Mouse (Mus musculus) natural killer cell, adult 2 months (primary cell): Measurements from ENCODE around the gene Faf1.

Source experiments
- DNase-seq, 2 experiments: peaks; one replicate each; pipeline ENCODE4 v3.0.0; 2022; ENCODE audit warnings: low spot score in 2 of 2

Gene Faf1

DNA sequence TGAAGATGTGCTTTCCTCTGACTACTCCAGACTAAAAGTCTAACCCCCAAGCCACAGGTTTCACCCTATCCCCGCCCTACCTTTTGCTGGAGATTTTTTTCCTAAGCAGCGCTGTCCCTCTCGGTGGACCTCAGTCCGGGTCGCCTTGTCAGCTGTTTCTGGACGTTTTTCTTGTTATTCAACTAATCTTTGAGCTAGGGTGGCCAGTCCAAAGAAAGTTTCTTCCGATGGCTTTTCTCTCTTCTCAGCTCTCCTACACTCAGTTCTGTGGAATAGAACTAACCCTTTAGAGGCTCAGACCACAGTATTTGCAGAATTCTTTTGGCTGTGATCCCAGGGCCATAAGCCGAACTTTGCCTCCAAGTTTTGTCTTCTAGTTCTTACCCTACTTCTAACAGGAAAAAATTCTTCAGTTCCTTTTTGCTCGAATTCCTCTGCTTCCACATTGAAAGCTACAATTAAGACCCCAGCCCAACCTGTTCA is 302.5 kb downstream of the Faf1 start:
- no peak for DNase-seq

DNA sequence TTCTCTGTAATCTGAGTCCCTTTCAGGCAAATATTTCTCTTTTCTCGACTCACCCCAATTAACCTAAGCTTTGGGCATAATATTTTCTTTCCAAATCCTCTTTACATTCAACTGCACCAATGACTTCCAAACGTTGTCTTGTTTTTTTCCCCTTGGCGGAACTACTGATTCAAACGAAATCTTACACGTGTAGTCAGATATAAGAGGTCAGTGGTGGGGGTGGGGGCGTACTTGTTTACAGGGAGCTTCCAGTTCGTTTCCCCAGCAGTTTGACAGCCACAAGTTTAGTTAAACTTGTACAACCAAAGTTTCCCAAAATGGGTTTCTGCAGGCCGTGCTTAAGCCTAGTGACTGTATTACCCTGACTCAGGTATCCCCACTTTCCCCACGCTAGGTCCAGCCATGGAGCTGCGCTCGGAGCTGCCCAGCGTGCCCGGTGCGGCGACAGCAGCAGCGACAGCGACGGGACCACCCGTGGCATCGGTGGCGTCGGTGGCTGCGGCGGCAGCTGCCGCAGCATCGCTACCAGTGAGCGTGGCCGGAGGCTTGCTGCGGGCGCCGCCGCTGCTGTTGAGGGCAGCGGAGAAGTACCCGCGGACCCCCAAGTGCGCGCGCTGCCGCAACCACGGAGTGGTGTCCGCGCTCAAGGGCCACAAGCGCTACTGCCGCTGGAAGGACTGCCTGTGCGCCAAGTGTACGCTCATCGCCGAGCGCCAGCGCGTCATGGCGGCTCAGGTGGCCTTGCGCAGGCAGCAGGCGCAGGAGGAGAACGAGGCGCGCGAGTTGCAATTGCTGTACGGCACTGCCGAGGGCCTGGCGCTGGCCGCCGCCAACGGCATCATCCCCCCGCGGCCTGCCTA is 303.3 kb downstream of the Faf1 start:
- no peak for DNase-seq

DNA sequence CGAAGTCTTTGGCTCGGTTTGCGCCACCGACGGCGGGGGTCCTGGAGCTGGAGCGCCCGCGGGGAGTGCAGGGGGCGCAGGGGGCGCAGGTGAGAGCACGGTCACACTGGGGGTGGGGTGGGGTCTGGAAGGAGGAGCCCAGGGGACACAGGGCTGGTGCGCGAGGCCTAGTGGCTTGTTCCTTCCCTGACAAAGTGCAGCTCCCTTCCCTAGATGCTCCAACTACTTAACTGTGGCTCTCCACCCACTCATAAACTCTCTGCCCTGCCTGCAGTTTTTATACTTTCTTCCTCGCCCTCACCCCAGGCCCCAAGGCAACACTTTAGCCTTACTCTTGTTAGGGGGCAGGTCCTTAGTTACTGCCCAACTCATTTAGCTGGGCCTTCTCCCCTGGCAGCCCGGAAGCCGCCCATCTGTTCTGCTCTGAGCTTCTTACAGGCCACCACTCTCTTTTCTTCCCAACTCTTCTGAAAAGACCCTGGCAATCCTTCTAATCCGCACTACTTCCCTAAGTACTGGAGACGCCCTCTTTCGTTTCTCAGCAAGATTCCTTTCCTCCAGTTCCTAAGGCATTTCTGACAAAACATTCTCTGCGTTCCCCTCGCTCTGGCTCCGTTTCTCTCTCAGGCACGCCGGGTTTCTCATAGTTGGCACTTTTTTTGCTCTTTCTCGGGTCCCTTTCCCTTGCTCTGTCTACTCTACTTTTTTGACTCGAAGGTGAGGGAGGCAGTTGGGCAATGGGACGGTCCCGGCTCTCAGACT is 304.1 kb downstream of the Faf1 start:
- no peak for DNase-seq

DNA sequence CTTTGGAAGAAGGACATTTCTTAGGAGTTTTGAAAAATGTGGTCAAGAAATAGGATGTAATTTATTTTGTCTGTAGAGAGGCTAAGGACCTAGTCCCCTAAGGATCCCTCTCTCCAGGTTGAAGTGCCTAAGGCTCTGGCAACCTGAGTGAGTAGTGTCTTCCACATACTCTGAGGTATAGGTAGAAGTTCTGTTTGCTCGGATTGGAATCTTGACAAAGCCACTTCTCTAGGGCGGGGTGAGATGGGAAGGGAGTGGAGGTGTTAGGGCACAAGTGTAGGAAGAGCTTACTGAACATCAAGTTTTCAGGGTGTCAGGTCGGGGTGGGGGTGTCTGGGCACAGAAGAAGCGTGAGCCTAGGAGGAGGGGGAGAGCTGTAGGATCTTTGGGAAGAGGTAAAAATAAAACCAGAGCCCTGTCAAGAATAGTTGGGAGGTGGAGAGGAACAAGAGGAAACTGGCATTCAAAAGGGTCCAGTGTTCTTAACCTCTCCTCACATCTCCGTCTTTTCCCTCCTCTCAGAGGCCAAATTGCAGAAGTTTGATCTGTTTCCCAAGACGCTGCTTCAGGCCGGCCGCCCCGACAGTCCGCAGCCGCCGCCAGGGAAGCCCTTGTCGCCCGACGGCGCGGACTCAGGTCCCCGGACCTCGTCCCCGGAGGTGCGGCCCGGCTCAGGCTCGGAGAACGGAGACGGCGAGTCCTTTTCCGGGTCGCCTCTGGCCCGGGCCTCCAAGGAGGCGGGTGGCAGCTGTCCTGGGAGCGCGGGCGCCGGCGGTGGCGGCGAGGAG is 304.9 kb downstream of the Faf1 start:
- no peak for DNase-seq

DNA sequence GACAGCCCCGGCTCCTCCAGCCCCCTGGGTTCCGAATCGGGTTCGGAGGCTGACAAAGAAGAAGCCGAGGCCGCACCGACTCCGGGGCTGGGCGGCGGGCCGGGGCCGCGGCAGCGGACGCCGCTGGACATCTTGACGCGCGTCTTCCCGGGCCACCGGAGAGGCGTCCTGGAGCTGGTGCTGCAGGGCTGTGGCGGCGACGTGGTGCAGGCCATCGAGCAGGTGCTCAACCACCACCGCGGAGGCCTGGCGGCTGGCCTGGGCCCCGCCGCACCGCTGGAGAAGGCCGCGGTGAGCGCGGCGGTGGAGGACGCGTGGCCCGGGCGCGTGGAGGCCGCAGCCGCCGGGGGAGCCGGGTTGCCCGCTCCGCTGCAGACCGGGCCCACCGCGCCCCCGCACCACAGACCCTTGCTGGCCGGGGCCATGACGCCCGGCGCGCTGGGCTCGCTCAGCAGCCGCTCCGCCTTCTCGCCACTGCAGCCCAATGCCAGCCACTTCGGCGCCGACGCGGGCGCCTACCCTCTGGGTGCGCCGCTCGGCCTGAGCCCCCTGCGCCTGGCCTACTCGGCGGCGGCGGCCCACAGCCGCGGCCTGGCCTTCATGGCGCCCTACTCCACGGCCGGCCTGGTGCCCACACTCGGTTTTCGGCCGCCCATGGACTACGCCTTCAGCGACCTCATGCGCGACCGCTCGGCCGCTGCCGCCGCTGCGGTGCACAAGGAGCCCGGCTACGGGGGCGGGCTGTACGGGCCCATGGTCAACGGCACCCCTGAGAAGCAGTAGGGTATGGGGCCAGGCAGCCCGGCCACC is 305.7 kb downstream of the Faf1 start:
- DNase-seq, result no peak

DNA sequence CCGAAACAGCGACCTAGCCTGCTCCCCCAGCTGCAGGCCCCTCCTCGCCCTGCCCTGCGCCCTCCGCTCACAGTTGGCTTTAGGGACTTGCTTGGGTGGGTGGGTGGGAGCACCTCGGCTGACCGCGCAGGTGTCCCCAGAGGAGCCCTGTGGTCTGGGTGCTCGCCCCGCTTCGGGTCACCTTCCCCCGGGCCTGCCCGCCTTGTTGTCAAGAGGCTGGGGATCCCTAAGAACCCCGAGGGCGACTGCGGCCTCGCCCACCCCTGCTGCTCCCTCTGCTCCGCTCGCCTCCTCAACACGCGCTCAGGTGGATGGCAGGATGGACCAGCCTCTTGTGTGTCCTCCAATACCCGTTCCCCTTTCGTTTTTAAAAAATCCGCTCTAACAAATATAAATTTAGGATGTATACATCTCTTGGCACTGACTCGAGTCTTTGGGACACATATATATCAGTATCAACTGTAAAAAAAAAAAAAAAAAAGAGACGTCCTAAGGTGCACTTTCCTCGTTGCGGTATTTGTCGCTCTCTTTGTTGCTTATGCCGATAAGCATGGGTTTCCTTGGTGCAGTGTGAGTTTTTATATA is 306.4 kb downstream of the Faf1 start:
- DNase-seq, result no peak

DNA sequence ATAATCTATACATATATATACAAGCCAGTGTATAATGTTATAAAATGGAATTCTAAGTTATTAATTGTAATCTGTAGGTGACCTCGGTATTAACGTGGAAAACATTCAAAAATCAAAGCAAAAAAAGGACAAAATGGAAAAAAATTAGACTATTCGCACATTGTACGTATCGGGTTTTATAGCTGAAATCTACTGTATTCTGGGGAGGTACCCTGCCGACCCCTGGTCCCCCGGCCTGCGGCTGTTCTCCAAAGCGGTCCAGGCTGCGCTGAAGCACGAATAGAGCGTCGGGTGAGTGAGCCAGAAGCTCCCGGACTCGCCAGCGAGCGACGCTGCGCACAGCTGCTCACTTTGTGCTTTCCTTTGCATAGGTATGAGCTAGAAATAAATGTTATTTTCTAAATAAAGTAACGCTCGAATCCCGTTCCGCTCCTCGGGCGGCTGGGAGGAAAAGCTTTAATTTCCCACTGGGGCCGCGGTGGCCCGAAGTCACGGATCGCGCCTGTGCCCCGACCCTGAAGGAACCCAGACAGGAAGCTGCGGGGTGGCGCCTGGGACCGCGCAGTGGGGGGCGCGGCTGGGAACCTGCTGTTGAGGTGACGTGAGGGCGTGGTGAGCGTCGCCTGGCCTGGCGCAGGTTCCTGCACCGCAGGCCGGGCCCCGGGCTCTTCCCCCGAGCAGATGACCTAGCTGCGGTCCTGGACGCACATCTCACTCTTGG is 307.1 kb downstream of the Faf1 start:
- no peak for DNase-seq

DNA sequence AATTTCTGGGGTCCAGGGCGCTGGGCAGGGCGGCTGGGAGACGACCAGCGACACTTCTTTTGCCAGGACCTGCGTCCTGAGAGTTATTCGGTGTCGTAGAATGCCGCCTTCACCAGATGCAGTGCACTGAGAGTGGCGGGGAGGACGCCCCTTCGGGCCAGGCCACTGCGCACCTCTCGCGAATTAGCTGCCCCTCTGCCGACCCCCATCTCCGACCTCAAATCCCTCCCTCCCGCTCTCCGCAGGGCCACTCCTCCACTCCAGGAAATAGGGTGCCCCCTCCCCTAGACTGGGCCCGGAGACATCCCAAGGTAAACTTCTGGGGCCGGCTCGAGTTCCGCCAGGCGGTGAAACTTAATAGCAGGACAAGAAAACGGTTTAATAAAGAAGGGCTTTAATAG is 307.6 kb downstream of the Faf1 start:
- DNase-seq, result no peak

DNA sequence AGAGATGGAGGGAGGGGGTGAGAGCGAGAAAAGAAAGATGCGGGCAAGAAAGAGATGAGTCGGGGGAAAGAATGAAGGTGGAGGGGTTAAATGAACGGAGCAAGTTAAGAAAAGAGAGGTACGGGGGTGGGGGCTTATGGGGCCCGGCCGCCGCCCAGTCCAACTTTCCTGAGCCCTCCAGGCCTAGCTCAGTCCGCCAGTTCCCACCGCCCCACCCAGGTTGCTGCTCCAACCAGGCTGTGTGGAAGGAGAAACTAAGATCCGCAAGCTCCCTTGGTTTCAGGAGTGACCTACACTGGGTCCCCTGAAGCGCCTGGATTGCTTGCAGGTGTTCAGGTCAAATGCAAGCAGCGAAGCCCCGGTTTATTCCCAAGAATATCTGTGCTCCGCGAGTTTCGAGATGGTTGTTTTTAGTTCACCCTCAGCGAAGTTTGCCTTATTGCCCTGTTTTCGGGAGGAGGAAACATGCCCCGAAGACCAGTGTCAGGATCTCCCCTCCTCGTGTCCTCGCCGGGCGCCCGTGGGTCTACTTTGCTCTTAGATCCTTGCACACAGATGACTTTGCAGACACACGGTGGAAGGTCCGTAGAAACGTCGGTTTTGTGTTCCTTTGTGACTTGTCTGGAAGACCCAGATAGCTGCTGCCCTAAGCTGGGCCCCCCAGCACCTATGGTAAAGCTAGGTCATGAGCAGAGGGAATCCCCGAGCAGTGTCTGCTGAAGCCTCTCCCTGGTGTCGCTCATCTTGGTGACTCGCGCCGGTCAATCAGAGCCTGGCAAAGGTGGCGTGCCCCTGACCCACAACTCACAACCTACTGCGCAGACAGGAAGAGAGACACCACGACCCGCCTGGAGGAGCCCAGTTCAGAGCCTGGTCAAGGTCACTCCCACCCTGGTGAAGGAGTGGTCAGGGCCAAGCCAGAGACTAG is 308.4 kb downstream of the Faf1 start:
- DNase-seq, result no peak

DNA sequence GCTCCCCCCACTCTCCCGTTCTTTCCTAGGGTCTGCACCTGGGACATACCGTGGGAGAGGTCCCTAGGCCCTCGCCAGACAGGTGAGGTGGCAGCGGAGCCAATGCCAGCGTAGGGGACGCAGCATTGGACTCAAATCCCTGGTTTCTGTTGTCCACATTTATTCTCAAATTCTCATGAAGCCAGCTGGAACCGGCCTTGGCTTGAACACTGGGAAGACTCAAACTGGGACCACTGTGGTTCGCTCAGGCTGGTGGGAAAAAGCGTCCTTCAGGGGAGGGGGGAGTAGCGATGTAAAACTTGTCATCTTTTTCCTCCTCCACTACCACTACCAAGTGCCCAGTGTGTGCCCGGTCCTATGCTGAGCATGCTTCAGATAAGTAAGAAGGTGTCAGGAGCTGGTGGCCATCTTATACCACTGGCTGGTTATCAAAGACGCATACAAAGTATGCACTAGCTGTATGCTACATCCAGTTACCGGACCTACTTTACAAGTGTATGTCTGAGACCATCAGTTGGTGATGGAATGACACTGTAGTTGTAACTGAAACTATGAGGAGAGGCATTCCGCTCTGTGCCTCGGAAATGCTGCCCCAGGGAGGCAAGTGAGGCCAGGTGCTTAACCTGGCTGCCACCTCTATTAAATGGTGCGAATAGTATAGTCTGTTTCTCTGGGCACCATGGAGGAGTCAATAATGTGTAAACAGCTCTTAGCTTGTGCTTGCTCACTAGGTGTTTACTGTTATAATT is 309.2 kb downstream of the Faf1 start:
- no peak for DNase-seq

DNA sequence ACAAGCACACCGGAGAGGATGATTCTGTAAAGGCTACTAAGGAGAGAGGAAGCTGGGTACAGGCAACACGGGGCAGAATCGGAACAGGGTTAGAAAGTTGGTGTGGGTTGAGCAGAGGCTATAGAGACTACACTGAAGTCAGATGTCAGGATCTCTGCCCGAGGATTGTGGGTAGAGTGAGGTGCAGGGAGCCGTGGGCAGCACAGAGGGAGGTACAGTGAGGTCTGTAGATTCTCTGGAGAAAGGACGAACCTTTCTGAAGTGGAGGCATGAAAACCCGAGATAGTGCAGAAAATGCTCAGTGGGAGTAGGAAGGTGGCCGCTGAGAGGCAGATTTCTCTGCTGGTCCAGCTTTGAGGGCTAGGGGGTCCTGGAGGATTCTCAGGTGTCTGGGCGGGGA is 309.9 kb downstream of the Faf1 start:
- no peak for DNase-seq

DNA sequence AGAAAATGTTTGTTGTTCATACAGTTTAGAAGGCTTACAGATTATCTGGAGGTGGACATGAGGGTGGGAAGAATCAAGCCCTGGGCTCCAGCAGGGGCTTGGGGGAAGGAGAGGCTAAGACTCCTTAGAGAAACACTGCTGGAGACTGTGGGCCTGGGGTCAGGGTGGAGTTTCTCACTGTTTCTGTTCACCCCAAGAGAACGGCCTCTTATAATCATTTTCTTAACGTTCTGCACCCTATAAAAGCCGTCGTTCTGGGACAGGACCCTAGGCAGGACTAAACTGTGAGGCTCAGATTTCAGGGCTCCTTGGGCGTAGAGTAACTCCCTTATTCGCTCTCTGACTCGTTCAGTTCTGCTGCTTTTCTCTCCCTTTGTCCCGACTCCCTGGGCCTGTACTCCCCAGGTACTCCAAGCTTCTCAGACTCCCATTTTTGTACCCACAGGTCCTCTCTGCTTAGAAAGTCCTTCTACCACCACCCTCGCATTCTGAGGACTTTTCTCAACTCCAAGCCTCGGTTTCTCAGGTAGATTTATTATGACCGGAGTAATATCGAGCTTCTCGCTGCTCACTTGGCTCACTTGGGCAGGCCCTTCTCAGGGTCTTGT is 310.5 kb downstream of the Faf1 start:
- no peak for DNase-seq

DNA sequence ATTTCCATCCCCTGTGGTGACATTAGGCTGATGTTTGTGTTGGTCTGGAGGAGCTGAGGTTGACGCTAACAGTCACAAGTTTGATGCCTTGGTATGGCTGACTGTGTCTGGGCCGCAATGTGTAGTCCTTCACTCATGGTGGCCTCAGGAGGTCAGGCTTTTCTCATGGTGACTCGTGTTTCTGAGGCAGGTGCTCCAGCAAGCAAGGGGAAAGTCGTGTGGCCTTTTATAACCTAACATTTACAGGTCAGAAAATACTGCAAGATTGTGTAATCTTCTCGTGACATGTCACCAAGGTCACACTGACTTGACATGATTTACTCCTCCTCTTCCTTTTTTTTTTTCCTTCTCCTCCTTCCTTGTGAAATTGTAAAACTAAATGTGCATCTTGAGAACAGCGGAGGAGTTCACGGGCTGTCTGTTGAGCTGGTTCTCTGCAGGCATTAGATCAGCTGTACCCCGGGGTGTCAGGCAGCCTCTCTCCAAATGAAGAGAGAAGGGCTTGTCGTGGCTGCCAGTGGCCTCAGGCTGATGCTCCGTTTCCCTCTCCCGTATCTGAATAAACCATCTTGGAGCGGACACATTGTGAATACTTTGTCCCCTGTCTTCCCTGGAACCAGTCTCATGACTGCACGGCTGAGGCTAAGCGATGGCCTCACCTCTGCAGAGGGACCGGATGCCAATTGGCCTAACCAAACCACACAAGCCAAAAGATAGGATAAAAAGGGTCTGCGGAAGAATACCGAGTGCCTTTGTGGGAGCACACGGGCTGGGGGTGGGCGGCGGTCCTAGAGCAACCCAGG is 311.4 kb downstream of the Faf1 start:
- no peak for DNase-seq

DNA sequence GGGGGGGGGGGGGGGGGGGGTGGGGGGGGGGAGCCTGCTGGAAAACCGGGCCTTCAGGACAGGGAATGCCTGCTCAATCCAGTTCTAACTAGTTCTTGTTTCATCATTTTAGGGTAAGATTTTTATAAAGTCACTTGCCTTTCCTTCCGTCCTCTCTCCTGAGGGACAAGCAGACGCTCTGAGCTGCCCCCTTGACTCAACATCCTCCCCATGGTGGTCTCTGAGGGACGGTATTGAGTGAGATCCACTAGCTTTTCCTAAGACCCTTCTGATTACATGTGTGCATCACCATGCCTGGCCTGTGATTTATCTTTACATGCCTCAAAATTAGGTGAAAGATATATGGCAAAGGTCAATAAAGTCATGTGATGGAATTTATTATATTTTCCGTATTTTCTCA is 312.0 kb downstream of the Faf1 start:
- no peak for DNase-seq

DNA sequence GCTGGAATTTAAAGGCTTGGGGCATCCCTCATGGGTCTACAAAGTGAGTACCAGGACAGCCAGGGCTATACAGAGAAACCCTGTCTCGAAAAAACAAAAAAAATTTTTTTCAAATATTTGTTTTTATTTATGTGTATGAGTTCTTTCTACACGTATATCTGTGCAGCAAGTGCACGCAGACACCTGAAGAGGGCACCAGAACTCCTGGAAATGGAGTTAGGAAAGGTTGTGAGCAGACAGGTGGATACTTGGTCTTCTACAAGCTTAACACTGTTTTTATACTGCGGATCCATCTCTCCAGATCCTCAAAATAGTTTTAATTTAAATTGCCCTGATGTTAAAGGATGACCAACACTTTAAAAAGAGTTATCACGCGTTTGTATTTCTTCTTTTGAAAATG is 312.8 kb downstream of the Faf1 start:
- DNase-seq, result no peak

DNA sequence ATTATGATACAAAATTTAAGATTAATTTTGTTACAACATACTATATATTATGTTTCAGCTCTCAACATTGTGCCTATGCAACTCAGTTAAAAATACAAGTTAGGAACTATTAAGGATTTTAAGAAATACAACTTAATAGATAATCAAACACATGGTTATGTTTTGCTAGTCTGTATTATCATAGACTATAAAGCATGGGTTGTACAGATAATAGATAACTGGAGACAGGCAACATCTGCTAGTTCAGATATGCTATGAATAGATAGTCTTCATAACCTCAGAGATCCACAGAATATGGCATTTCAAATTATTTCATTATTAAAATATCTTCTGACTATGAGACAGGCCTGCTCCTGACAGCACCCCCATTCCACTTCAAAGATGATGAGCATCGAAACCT is 329.7 kb downstream of the Faf1 start:
- no peak for DNase-seq
